ENCODE assay signal across 6 mouse cellular contexts in the genomic region with DNA sequence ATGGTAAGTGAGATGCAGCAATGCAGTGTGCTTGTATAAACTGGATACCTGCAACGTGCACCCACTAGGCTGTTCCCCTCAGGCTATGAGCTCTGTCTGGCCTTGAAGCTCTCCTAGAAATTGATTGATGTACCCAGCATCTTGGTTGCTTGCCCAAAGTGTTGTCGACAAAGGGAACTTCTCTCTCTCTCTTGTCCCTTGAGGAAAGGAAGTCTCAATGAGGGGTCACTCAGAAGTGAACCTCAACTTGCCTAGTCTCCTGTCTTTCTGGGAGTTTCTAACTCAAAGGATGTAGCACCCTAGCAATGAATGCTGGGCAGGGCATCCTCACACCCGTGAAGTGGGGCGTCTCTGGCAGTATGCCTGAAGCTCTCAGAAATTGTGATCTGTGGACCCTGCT.
"Had no signal": no experiment of that assay in that cellular context is flagged by ENCODE, and none has a peak within 500 bp of the region (broad histone marks: within the 10 kb centered on the region; RNA-seq: fewer than 3 reads in every experiment).

No protein-coding gene starts in this region.

- DNase-seq: kidney, postnatal 10 days; lung, embryonic 14.5 days; lung, postnatal 14 days; right cerebral cortex, postnatal 14 days; thymus, adult 2 months; thymus, postnatal 25 days had no signal
